Mouse (Mus musculus): ENCODE results near the gene Gm10762. TPM values are rescaled to one million over a fixed set of nuclear protein-coding genes. Genes with fewer than 3 reads are reported as not detected.

The Gm10762 gene
- polyA plus RNA-seq, 1 experiment from 2014 or later = 2.5 TPM

- no peak for ATAC-seq (ENCODE audit: low read depth)
- Histone ChIP-seq H3K9ac (ENCODE audit: low read depth, low read length) (no peak overlapping the region), H3K4me2 (ENCODE audit: low read depth, low read length) (no peak overlapping the region), H3K4me3 (ENCODE audit: low read depth, low read length) (no peak overlapping the region), H3K4me1 (ENCODE audit: control insufficient read depth, low read depth, low read length) (no peaks in the 10 kb centered on the region), H3K27me3 (ENCODE audit: control insufficient read depth, insufficient read depth, low read depth, low read length) (no peaks in the 10 kb centered on the region), H3K27ac (ENCODE audit: low read length) (no peak overlapping the region), H3K9me3 (replicated peaks; ENCODE audit: control insufficient read depth, low read length) (no peaks in the 10 kb centered on the region), H3K36me3 (ENCODE audit: control insufficient read depth, insufficient read depth) (0 out of 2 replicates have a peak, but pooled peaks cover 4% of the 10 kb centered on the region)
- 67% methylated on average over 3 of the region's 3 CpGs for WGBS (ENCODE audit: insufficient replicate concordance)
Observed at GRCm38 (mm10) chr2:128928446-128928845, 39.1 kb downstream of the Gm10762 start.

DNA sequence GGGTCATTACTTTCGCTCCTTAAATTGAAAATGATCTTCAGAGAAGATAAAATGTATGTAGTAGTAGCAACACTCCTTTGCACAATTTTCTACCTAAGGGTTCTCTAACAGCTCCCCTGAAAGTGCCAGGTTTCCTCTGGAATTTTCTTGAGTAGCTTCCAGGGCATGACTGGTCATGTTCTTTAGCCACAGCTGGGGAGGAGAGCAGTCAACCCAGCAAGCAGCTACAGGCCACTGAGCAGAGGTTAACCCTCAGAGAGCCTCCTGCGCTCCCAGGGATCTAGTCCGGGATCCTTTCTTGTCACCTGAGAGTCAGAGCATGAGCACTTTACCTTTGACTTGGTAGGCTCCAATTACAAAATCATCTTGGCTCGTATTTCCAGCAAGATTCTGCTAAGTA is 42.7 kb downstream of the Gm10762 start:
- H3K36me3 ChIP-seq (ENCODE audit: control insufficient read depth, insufficient read depth) = no peaks in the 10 kb centered on the region
- H3K4me1 ChIP-seq (ENCODE audit: control insufficient read depth, low read depth, low read length) = no peaks in the 10 kb centered on the region
- no peaks in the 10 kb centered on the region for H3K9me3 ChIP-seq (replicated peaks; ENCODE audit: control insufficient read depth, low read length)
- no peaks in the 10 kb centered on the region for H3K27me3 ChIP-seq (ENCODE audit: control insufficient read depth, insufficient read depth, low read depth, low read length)
- no peak overlapping the region for H3K4me3 ChIP-seq (ENCODE audit: low read depth, low read length)
- H3K9ac ChIP-seq (ENCODE audit: low read depth, low read length) = no peak overlapping the region
- WGBS (ENCODE audit: insufficient replicate concordance) = 85% methylated on average over 4 of the region's 4 CpGs
- no peak for ATAC-seq (ENCODE audit: low read depth)
- no peak overlapping the region for H3K27ac ChIP-seq (ENCODE audit: low read length)
- H3K4me2 ChIP-seq (ENCODE audit: low read depth, low read length) = no peak overlapping the region

Small RNA genes lying within 50 kb of the gene (microRNA-seq; reads per million reads assigned to microRNA genes)
- not detected for gene Gm22859

Other genes with a start within 250 kb of the Gm10762 start
- gene Tmem87b, start 149.6 kb downstream of the Gm10762 start, polyA plus RNA-seq (2015; fragmentation: Nextera tagmentation; extraction: Ambion mirVana) = 9.3 and 10.5 TPM in 2 replicates
- 0.21 and 0.42 TPM in 2 replicates for gene Fbln7, start 104.7 kb downstream of the Gm10762 start, polyA plus RNA-seq (2015; fragmentation: Nextera tagmentation; extraction: Ambion mirVana)
- gene Zc3h8, start 23.6 kb downstream of the Gm10762 start, polyA plus RNA-seq (2015; fragmentation: Nextera tagmentation; extraction: Ambion mirVana) = 2.3 and 2.4 TPM in 2 replicates
- gene Zc3h6, start 323 bp downstream of the Gm10762 start, polyA plus RNA-seq (2015; fragmentation: Nextera tagmentation; extraction: Ambion mirVana) = 0.58 and 0.61 TPM in 2 replicates
- not detected in 2 replicates for gene Vinac1, start 80.4 kb upstream of the Gm10762 start, polyA plus RNA-seq (2015; fragmentation: Nextera tagmentation; extraction: Ambion mirVana)
- gene Ttl, start 98.2 kb upstream of the Gm10762 start, polyA plus RNA-seq (2015; fragmentation: Nextera tagmentation; extraction: Ambion mirVana) = 1.8 TPM in 2 replicates
- gene Polr1b, start 133.3 kb upstream of the Gm10762 start, polyA plus RNA-seq (2015; fragmentation: Nextera tagmentation; extraction: Ambion mirVana) = 9.1 and 10.3 TPM in 2 replicates
- 8.4 and 10.1 TPM in 2 replicates for gene Chchd5, start 162.0 kb upstream of the Gm10762 start, polyA plus RNA-seq (2015; fragmentation: Nextera tagmentation; extraction: Ambion mirVana)
- gene Slc20a1, start 231.0 kb upstream of the Gm10762 start, polyA plus RNA-seq (2015; fragmentation: Nextera tagmentation; extraction: Ambion mirVana) = 39.4 and 39.6 TPM in 2 replicates